Mouse (Mus musculus) hindbrain, embryonic 11.5 days (tissue): ENCODE measurements around the gene Mien1. TPM values are rescaled to one million over a fixed set of nuclear protein-coding genes. Genes with fewer than 3 reads are reported as not detected.

Experiments used
- ATAC-seq: fragments of 200-750 bp; cut with Nextera tagmentation; 2 replicates; pipeline ENCODE4 v1.8.0; 2017; ENCODE audit warnings: mild to moderate bottlenecking, moderate TSS enrichment, moderate library complexity; ENCODE audit not compliant: low FRiP score
- DNase-seq: peaks from one replicate; pipeline ENCODE4 v3.0.0-alpha.2; 2015; ENCODE audit warnings: low spot score
- H3K27ac ChIP-seq: fragments of 300-500 bp; sonication (generic); 2 replicates; pipeline ENCODE4 v1.5.1; 2014; ENCODE audit warnings: mild to moderate bottlenecking, low read depth, low read length
- H3K27me3 ChIP-seq: fragments of 300-500 bp; sonication (generic); 2 replicates; pipeline ENCODE4 v1.6.1; 2014; ENCODE audit warnings: mild to moderate bottlenecking, low read length, moderate library complexity, mixed read lengths; ENCODE audit not compliant: control insufficient read depth, insufficient read depth
- H3K36me3 ChIP-seq: fragments of 300-500 bp; sonication (generic); 2 replicates; pipeline ENCODE4 v1.6.1; 2014; ENCODE audit warnings: mild to moderate bottlenecking, low read length, moderate library complexity, mixed read lengths; ENCODE audit not compliant: control insufficient read depth, insufficient read depth
- H3K4me1 ChIP-seq: fragments of 300-500 bp; sonication (generic); replicated peaks from 2 replicates; pipeline ENCODE4 v1.6.1; 2014; ENCODE audit warnings: low read length, mixed read lengths; ENCODE audit not compliant: control insufficient read depth, insufficient read depth
- H3K4me2 ChIP-seq: fragments of 300-500 bp; sonication (generic); replicated peaks from 2 replicates; pipeline ENCODE4 v1.6.1; 2014; ENCODE audit warnings: mild to moderate bottlenecking, low read depth, low read length
- H3K4me3 ChIP-seq: fragments of 300-500 bp; sonication (generic); 2 replicates; pipeline ENCODE4 v1.5.1; 2014; ENCODE audit warnings: low read depth, low read length
- H3K9ac ChIP-seq: fragments of 300-500 bp; sonication (generic); 2 replicates; pipeline ENCODE4 v1.6.1; 2014; ENCODE audit warnings: low read depth, low read length
- H3K9me3 ChIP-seq: fragments of 300-500 bp; sonication (generic); 2 replicates; pipeline ENCODE4 v1.6.1; 2016; ENCODE audit warnings: low read length; ENCODE audit not compliant: control insufficient read depth
- WGBS: fragments of 180-500 bp; shearing (Covaris S2); extraction: QIAGEN DNeasy Blood & Tissue Kit; methylation state at CpG from one replicate; pipeline ENCODE4 v1.1.7; 2014; 5-methylcytosine and 5-hydroxymethylcytosine counted together
- polyA plus RNA-seq: library from polyadenylated mRNA; unstranded; fragments of >200 nt; fragmentation: Nextera tagmentation; extraction: Ambion mirVana; gene quantifications from 2 replicates; pipeline ENCODE4 v1.2.1, GENCODE M21; 2014

The Mien1 gene
- polyA plus RNA-seq, 1 experiment from 2014 or later = 152 TPM

- Histone ChIP-seq H3K4me1 (no peaks in the 10 kb centered on the region), H3K36me3 (no peaks in the 10 kb centered on the region), H3K4me2 (no peak overlapping the region), H3K27ac (no peak overlapping the region), H3K27me3 (no peaks in the 10 kb centered on the region), H3K9ac (no peak overlapping the region), H3K9me3 (no peaks in the 10 kb centered on the region), H3K4me3 (no peak overlapping the region)
- 92% methylated on average over 4 of the region's 4 CpGs for WGBS
- DNase-seq (no peak), ATAC-seq (no peak)
Measured at GRCm38 (mm10) chr11:98476434-98476807, 37.6 kb upstream of the Mien1 start.

DNA sequence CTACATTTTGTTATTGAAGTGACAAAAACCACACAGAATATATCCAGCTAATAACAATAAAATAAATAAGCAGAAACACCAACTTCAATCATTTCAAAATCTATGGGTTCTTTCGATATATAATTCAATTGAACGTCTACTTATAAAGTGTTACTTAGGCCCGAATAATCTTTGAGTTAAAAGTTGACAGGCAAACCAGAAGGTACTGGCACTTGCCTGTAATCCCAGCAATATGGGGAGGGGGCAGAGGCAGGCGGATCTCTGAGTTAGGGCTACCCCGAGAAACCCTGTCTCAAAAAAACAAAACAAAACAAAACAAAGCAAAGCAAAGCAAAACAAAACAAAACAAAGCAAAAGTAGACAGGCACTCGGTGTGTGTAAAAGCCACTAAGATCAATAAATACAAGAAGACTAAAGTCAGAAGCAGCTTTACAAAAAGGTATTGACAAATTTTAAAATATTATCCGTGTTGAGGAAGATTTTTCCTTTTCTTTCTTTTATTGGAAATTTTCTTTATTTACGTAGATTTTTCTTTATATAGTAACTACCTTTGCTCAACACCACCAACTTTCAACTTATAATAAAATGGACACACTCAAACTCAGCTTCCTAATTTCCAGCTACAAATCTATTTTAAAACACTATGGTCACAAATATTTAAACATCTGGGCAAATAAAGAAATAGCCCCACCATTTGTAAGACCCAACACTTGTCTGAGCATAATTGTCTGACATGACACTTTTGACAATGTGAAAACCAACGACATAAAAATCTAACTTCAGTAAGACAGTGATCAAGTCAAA lies 37.0 kb upstream of the Mien1 start:
- ATAC-seq (no peak), DNase-seq (no peak)
- H3K4me2 ChIP-seq = no peak overlapping the region
- H3K9ac ChIP-seq = no peak overlapping the region
- H3K4me3 ChIP-seq = no peak overlapping the region
- no peaks in the 10 kb centered on the region for H3K36me3 ChIP-seq
- 89% methylated on average over 9 of the region's 9 CpGs for WGBS
- no peaks in the 10 kb centered on the region for H3K27me3 ChIP-seq
- H3K9me3 ChIP-seq = no peaks in the 10 kb centered on the region
- no peaks in the 10 kb centered on the region for H3K4me1 ChIP-seq
- H3K27ac ChIP-seq = no peak overlapping the region

- WGBS = 89% methylated on average over 11 of the region's 11 CpGs
- Histone ChIP-seq H3K4me3 (no peak overlapping the region), H3K4me1 (no peaks in the 10 kb centered on the region), H3K9ac (no peak overlapping the region), H3K4me2 (no peak overlapping the region), H3K27me3 (no peaks in the 10 kb centered on the region), H3K9me3 (no peaks in the 10 kb centered on the region), H3K36me3 (no peaks in the 10 kb centered on the region), H3K27ac (no peak overlapping the region)
- DNase-seq = no peak
- no peak for ATAC-seq
Measured at GRCm38 (mm10) chr11:98474967-98475366, 36.2 kb upstream of the Mien1 start.

- H3K36me3 ChIP-seq = no peaks in the 10 kb centered on the region
- no peaks in the 10 kb centered on the region for H3K4me1 ChIP-seq
- H3K4me2 ChIP-seq = no peak overlapping the region
- H3K27ac ChIP-seq = no peak overlapping the region
- no peaks in the 10 kb centered on the region for H3K9me3 ChIP-seq
- ATAC-seq = no peak
- H3K9ac ChIP-seq = no peak overlapping the region
- no peaks in the 10 kb centered on the region for H3K27me3 ChIP-seq
- DNase-seq = no peak
- 65% methylated on average over 8 of the region's 8 CpGs for WGBS
- no peak overlapping the region for H3K4me3 ChIP-seq
Measured at GRCm38 (mm10) chr11:98473916-98474479, 35.2 kb upstream of the Mien1 start.

GRCm38 (mm10) chr11:98472696-98473095 lies 33.9 kb upstream of the Mien1 start:
- Histone ChIP-seq H3K4me1 (no peaks in the 10 kb centered on the region), H3K27me3 (no peaks in the 10 kb centered on the region), H3K36me3 (no peaks in the 10 kb centered on the region), H3K4me3 (no peak overlapping the region), H3K9me3 (no peaks in the 10 kb centered on the region), H3K9ac (no peak overlapping the region), H3K27ac (no peak overlapping the region), H3K4me2 (no peak overlapping the region)
- ATAC-seq (no peak), DNase-seq (no peak)
- 47% methylated on average over 4 of the region's 4 CpGs for WGBS

- ATAC-seq (no peak), DNase-seq (no peak)
- Histone ChIP-seq H3K4me3 (no peak overlapping the region), H3K27me3 (no peaks in the 10 kb centered on the region), H3K36me3 (no peaks in the 10 kb centered on the region), H3K9me3 (no peaks in the 10 kb centered on the region), H3K4me2 (no peak overlapping the region), H3K4me1 (no peaks in the 10 kb centered on the region), H3K27ac (no peak overlapping the region), H3K9ac (no peak overlapping the region)
- WGBS = 81% methylated on average over 6 of the region's 6 CpGs
Measured at GRCm38 (mm10) chr11:98470795-98471194, 32.0 kb upstream of the Mien1 start.

- Histone ChIP-seq H3K9me3 (no peaks in the 10 kb centered on the region), H3K4me2 (no peak overlapping the region), H3K27me3 (no peaks in the 10 kb centered on the region), H3K4me1 (no peaks in the 10 kb centered on the region), H3K9ac (no peak overlapping the region), H3K36me3 (no peaks in the 10 kb centered on the region), H3K4me3 (no peak overlapping the region), H3K27ac (no peak overlapping the region)
- 84% methylated on average over 22 of the region's 22 CpGs for WGBS
- DNase-seq = no peak
- no peak for ATAC-seq
Measured at GRCm38 (mm10) chr11:98469761-98470714, 31.2 kb upstream of the Mien1 start.

DNA sequence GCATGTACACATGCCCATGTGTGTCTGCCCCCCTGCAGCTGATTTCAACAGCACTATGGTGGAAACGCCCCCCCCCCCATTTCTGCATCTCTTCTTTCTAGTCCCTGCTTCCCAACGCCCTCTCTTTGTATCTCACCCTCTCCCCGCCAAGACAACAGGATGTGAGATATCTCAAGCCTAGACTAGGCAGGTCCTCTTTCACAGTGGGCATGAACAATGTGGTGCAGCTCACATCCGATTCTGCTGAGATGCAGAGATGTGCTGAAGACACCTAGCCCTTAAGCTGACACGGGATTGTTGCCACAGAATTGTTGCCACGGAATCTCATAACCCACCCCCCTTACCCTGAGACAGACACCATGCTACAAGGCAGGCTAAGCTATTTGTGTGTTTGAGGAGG lies 25.7 kb upstream of the Mien1 start:
- H3K9me3 ChIP-seq = no peaks in the 10 kb centered on the region
- H3K4me3 ChIP-seq = no peak overlapping the region
- no peak overlapping the region for H3K27ac ChIP-seq
- 86% methylated on average over 6 of the region's 6 CpGs for WGBS
- ATAC-seq (no peak), DNase-seq (no peak)
- H3K4me1 ChIP-seq = no peaks in the 10 kb centered on the region
- H3K27me3 ChIP-seq = peaks cover 4% of the 10 kb centered on the region
- no peaks in the 10 kb centered on the region for H3K36me3 ChIP-seq
- no peak overlapping the region for H3K4me2 ChIP-seq
- H3K9ac ChIP-seq = no peak overlapping the region
